Comparison of ENCODE assay signal across 22 mouse cellular contexts in the genomic region with DNA sequence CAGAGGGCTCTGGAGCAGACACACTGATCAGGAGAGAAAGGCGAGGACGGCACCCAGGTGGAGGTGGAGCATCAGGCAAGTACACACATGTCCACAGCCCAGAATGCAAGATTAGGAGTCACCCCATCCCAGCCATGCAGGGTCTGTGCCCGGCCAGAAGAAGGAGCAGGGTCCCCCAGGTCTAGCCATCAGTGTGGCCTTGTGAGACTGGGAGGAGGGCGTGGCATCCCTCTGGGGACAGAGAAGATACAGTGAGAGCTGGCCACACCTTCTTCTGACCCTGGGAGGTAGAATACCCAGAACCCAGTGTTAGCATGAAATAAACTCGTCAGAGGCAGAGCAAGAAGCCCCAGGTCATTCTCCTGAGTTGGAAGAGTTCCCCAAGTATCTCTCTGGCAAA. TPM values are rescaled to one million over a fixed set of nuclear protein-coding genes. Genes with fewer than 3 reads are reported as not detected.
DNase-seq lines count a peak whose midpoint lies in the region; ATAC-seq and TF ChIP-seq lines count a peak whose summit lies in the region.
"Had no signal": no experiment of that assay in that cellular context is flagged by ENCODE, and none has a peak within 500 bp of the region (broad histone marks: within the 10 kb centered on the region; RNA-seq: fewer than 3 reads in every experiment).

No protein-coding gene starts in this region.

- H3K4me2 ChIP-seq in kidney, embryonic 15.5 days, result no peak overlapping the region
- H3K4me2 ChIP-seq: embryonic facial prominence, embryonic 12.5 days; forebrain, embryonic 15.5 days; hindbrain, embryonic 14.5 days; intestine, embryonic 15.5 days had no signal

- 61% methylated on average over 5 of the region's 5 CpGs for WGBS in heart, embryonic 10.5 days
- 68% methylated on average over 5 of the region's 5 CpGs for WGBS in kidney, embryonic 15.5 days
- 74% methylated on average over 5 of the region's 5 CpGs for WGBS in embryonic facial prominence, embryonic 10.5 days

- H3K9ac ChIP-seq in kidney, embryonic 15.5 days, result no peak overlapping the region
- H3K9ac ChIP-seq: embryonic facial prominence, embryonic 12.5 days; forebrain, embryonic 15.5 days; hindbrain, embryonic 14.5 days; intestine, embryonic 15.5 days had no signal

- no peak for TF ChIP-seq CTCF in E14TG2a.4 (conservative IDR thresholded peaks at IDR 0.05; ENCODE audit: low read length)

- no peaks in the 10 kb centered on the region for H3K27me3 ChIP-seq in heart, embryonic 10.5 days (ENCODE audit: insufficient read depth, poor library complexity, severe bottlenecking)
- no peaks in the 10 kb centered on the region for H3K27me3 ChIP-seq in kidney, embryonic 15.5 days
- peaks cover 11% of the 10 kb centered on the region; the same call in 1 of the 2 replicates for H3K27me3 ChIP-seq in E14TG2a.4 (ENCODE audit: insufficient read depth, low read length)
- no peaks in the 10 kb centered on the region for H3K27me3 ChIP-seq in embryonic facial prominence, embryonic 10.5 days (replicated peaks; ENCODE audit: low read depth, poor library complexity, severe bottlenecking)
- H3K27me3 ChIP-seq: CH12.LX; embryonic facial prominence, embryonic 12.5 days; forebrain, embryonic 15.5 days; intestine, embryonic 15.5 days had no signal

- H3K27ac ChIP-seq in heart, embryonic 10.5 days, result 0 out of 2 replicates have a peak overlapping the region, but pooled peaks have one; percentile 12
- H3K27ac ChIP-seq in kidney, embryonic 15.5 days, result no peak overlapping the region
- H3K27ac ChIP-seq in embryonic facial prominence, embryonic 10.5 days (replicated peaks), result 0 out of 2 replicates have a peak overlapping the region, but pooled peaks have one; percentile 6
- H3K27ac ChIP-seq: embryonic facial prominence, embryonic 12.5 days; forebrain, embryonic 15.5 days; heart, adult 2 months; hindbrain, embryonic 10.5 days; hindbrain, embryonic 14.5 days; intestine, embryonic 15.5 days had no signal

- 0 out of 2 replicates have a peak, but pooled peaks have one; percentile 26 for ATAC-seq in kidney, embryonic 15.5 days (replicated peaks; ENCODE audit: low FRiP score)
- ATAC-seq: activated CD4-positive, CD25-positive, alpha-beta regulatory T cell, adult 4 months; forebrain, embryonic 15.5 days; intestine, embryonic 15.5 days had no signal

- 0 out of 2 replicates have a peak, but pooled peaks cover 12% of the 10 kb centered on the region for H3K4me1 ChIP-seq in heart, embryonic 10.5 days
- H3K4me1 ChIP-seq in kidney, embryonic 15.5 days, result 0 out of 2 replicates have a peak, but pooled peaks cover 2% of the 10 kb centered on the region
- H3K4me1 ChIP-seq in E14TG2a.4 (replicated peaks; ENCODE audit: low read depth, low read length), result peaks cover 37% of the 10 kb centered on the region
- H3K4me1 ChIP-seq in embryonic facial prominence, embryonic 10.5 days, result 0 out of 2 replicates have a peak, but pooled peaks cover 3% of the 10 kb centered on the region
- H3K4me1 ChIP-seq: embryonic facial prominence, embryonic 12.5 days; forebrain, embryonic 15.5 days; hindbrain, embryonic 10.5 days; intestine, embryonic 15.5 days had no signal

- DNase-seq in heart, embryonic 10.5 days (ENCODE audit: low spot score), result no peak
- DNase-seq in heart, adult 8-10 months (ENCODE audit: low spot score), result no peak
- no peak for DNase-seq in kidney, postnatal 36 days
- no peak for DNase-seq in embryonic facial prominence, embryonic 10.5 days (ENCODE audit: low spot score)
- no peak for DNase-seq in cerebellum, adult 8-10 months
- DNase-seq: adrenal gland, postnatal 14 days; cerebellum, adult 18-20 months; cerebellum, postnatal 14 days; embryo, embryonic 11 days; gastrocnemius, postnatal 10 days; heart, adult 2 months; kidney, adult 18-20 months had no signal

- no peaks in the 10 kb centered on the region for H3K9me3 ChIP-seq in heart, embryonic 10.5 days
- no peaks in the 10 kb centered on the region for H3K9me3 ChIP-seq in kidney, embryonic 15.5 days (replicated peaks)
- no peaks in the 10 kb centered on the region for H3K9me3 ChIP-seq in E14TG2a.4 (ENCODE audit: low read length)
- no peaks in the 10 kb centered on the region for H3K9me3 ChIP-seq in embryonic facial prominence, embryonic 10.5 days
- H3K9me3 ChIP-seq: embryonic facial prominence, embryonic 12.5 days; forebrain, embryonic 15.5 days; hindbrain, embryonic 10.5 days; intestine, embryonic 15.5 days had no signal

- no peak overlapping the region for H3K4me3 ChIP-seq in heart, embryonic 10.5 days
- H3K4me3 ChIP-seq in kidney, embryonic 15.5 days (replicated peaks), result no peak overlapping the region
- peak overlapping the region; percentile 60; the same call in 1 of the 2 replicates for H3K4me3 ChIP-seq in E14TG2a.4 (replicated peaks; ENCODE audit: low read length)
- H3K4me3 ChIP-seq in embryonic facial prominence, embryonic 10.5 days, result no peak overlapping the region
- H3K4me3 ChIP-seq: embryonic facial prominence, embryonic 12.5 days; forebrain, embryonic 15.5 days; heart, adult 2 months; hindbrain, embryonic 10.5 days; intestine, embryonic 15.5 days had no signal

- peaks cover 49% of the 10 kb centered on the region for H3K36me3 ChIP-seq in heart, embryonic 10.5 days
- peaks cover 15% of the 10 kb centered on the region for H3K36me3 ChIP-seq in kidney, embryonic 15.5 days
- no peaks in the 10 kb centered on the region for H3K36me3 ChIP-seq in E14TG2a.4 (ENCODE audit: insufficient read depth, low read length)
- H3K36me3 ChIP-seq in embryonic facial prominence, embryonic 10.5 days (replicated peaks), result peaks cover 55% of the 10 kb centered on the region

RNA-seq across cellular contexts. Expression of a gene that starts 21.4 kb away (rescaled TPM):
- polyA plus RNA-seq in heart, embryonic 10.5 days (2016; fragmentation: Nextera tagmentation; extraction: Ambion mirVana), result 450 and 1,030 TPM in 2 replicates
- total RNA-seq in heart, adult 8-10 months (2022), result 1,000 to 10,000 TPM; 1,514 to 2,177 (median 1,722) TPM
- polyA plus RNA-seq in kidney, embryonic 15.5 days (2015; fragmentation: Nextera tagmentation; extraction: Ambion mirVana), result 0.10 and 0.13 TPM in 2 replicates
- 0.07 and 0.82 TPM in 2 replicates for polyA plus RNA-seq in embryonic facial prominence, embryonic 10.5 days (2016; fragmentation: Nextera tagmentation; extraction: Ambion mirVana)
- total RNA-seq: adrenal gland, postnatal 14 days had no signal
- polyA plus RNA-seq: activated CD4-positive, CD25-positive, alpha-beta regulatory T cell, adult 4 months; forebrain, embryonic 11.5 days; forebrain, embryonic 15.5 days; hindbrain, embryonic 10.5 days; hindbrain, embryonic 14.5 days had no signal

RNA-seq across cellular contexts. Expression of a gene that starts 44.3 kb away (rescaled TPM):
- polyA plus RNA-seq in heart, embryonic 10.5 days (2016; fragmentation: Nextera tagmentation; extraction: Ambion mirVana), result 6.8 and 7.7 TPM in 2 replicates
- 1 to 10 TPM; 4.9 to 6.9 (median 6.1) TPM for total RNA-seq in heart, adult 8-10 months (2022)
- polyA plus RNA-seq in kidney, embryonic 15.5 days (2015; fragmentation: Nextera tagmentation; extraction: Ambion mirVana), result 6.8 and 10.1 TPM in 2 replicates
- polyA plus RNA-seq in embryonic facial prominence, embryonic 10.5 days (2016; fragmentation: Nextera tagmentation; extraction: Ambion mirVana), result 12.1 and 13.4 TPM in 2 replicates

RNA-seq across cellular contexts. Expression of a gene that starts 57.1 kb away (rescaled TPM):
- polyA plus RNA-seq in heart, embryonic 10.5 days (2016; fragmentation: Nextera tagmentation; extraction: Ambion mirVana), result 0.99 and 4.1 TPM in 2 replicates
- total RNA-seq in heart, adult 8-10 months (2022), result 1 to 10 TPM; 2.8 to 6.1 (median 3.2) TPM
- 4.7 and 5.4 TPM in 2 replicates for polyA plus RNA-seq in kidney, embryonic 15.5 days (2015; fragmentation: Nextera tagmentation; extraction: Ambion mirVana)
- 2.3 and 2.8 TPM in 2 replicates for polyA plus RNA-seq in embryonic facial prominence, embryonic 10.5 days (2016; fragmentation: Nextera tagmentation; extraction: Ambion mirVana)
- polyA plus RNA-seq: activated CD4-positive, CD25-positive, alpha-beta regulatory T cell, adult 4 months had no signal

Comparison
In these comparisons a context has a peak if more than half of its experiments do, and no peak if none do; other contexts are left out.
1. RNA of a gene that starts 21.4 kb away (polyA plus RNA-seq): 450 to 1,030 TPM in heart, embryonic 10.5 days; 0.10 to 0.13 TPM in kidney, embryonic 15.5 days and 0.07 to 0.82 TPM in embryonic facial prominence, embryonic 10.5 days; every median in the first group is over 100 times any median in the second.